7 mouse cellular contexts compared by ENCODE assay signal in the genomic region with DNA sequence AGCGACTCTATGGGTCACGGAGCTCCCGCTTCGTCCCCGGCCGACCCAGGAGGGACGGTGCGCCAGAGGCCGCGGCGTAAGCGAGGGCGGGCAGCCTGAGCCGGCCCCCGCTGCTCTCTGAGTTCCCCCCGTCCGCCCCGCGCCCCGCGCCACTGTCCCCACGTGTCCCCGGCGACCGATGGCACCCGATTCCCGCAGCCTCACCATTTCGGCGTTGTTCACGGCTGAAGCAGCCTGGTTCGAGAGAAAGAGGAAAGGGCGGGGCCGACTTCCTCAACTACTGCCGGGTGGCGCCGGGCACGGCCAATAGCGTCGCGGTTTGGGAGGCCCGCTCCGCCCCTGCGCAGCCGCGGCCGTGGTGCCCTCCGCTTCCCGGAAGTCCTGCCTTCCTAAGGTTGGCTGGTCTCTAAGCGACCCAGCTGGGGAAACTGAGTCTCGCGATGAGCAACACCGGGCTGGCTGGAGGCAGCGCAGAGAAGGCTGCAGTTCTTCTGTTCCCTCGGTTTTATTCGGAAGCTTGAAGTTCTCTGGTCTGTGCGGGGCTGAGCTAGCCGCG. TPM values are rescaled to one million over a fixed set of nuclear protein-coding genes. Genes with fewer than 3 reads are reported as not detected.
DNase-seq lines count a peak whose midpoint lies in the region; ATAC-seq and TF ChIP-seq lines count a peak whose summit lies in the region.

A gene (plus strand): TSS at position 469 of the 556 bp plus-strand sequence.

- peak within 1 kb of the TSS; percentile 83 for H3K4me3 ChIP-seq in embryonic facial prominence, embryonic 12.5 days
- peak within 1 kb of the TSS; percentile 79 for H3K4me3 ChIP-seq in kidney, adult 2 months (ENCODE audit: insufficient read depth, low read depth, low read length)
- H3K4me3 ChIP-seq in limb, embryonic 12.5 days (replicated peaks): peak within 1 kb of the TSS; percentile 82
- peak within 1 kb of the TSS; percentile 86 for H3K4me3 ChIP-seq in midbrain, embryonic 15.5 days
- H3K4me3 ChIP-seq in spleen, adult 2 months (ENCODE audit: extremely low read depth, insufficient read depth, insufficient read length): peak within 1 kb of the TSS; percentile 96

- no peaks in the 10 kb centered on the region for H3K27me3 ChIP-seq in embryonic facial prominence, embryonic 12.5 days
- no peaks in the 10 kb centered on the region for H3K27me3 ChIP-seq in kidney, adult 2 months (replicated peaks; ENCODE audit: control insufficient read depth, insufficient read depth, low read length)
- no peaks in the 10 kb centered on the region for H3K27me3 ChIP-seq in limb, embryonic 12.5 days
- H3K27me3 ChIP-seq in midbrain, embryonic 15.5 days (replicated peaks): no peaks in the 10 kb centered on the region
- no peaks in the 10 kb centered on the region for H3K27me3 ChIP-seq in spleen, adult 2 months (ENCODE audit: control insufficient read depth, insufficient read depth, low read length)

- peak within 1 kb of the TSS; percentile 91 for H3K27ac ChIP-seq in embryonic facial prominence, embryonic 12.5 days
- peak within 1 kb of the TSS; percentile 22; the same call in 1 of the 2 replicates for H3K27ac ChIP-seq in kidney, adult 2 months (ENCODE audit: insufficient read depth, low read depth, low read length)
- H3K27ac ChIP-seq in limb, embryonic 12.5 days: peak within 1 kb of the TSS; percentile 92
- H3K27ac ChIP-seq in midbrain, embryonic 15.5 days: peak within 1 kb of the TSS; percentile 89
- H3K27ac ChIP-seq in spleen, adult 2 months (ENCODE audit: insufficient read depth, low read length): peak within 1 kb of the TSS; percentile 67

- no peaks in the 10 kb centered on the region for H3K9me3 ChIP-seq in embryonic facial prominence, embryonic 12.5 days
- H3K9me3 ChIP-seq in limb, embryonic 12.5 days: no peaks in the 10 kb centered on the region
- H3K9me3 ChIP-seq in midbrain, embryonic 15.5 days: no peaks in the 10 kb centered on the region

- peaks cover 40% of the 10 kb centered on the region for H3K36me3 ChIP-seq in embryonic facial prominence, embryonic 12.5 days
- no peaks in the 10 kb centered on the region; the same call in 1 of the 2 replicates for H3K36me3 ChIP-seq in kidney, adult 2 months (ENCODE audit: control insufficient read depth, insufficient read depth, low read length)
- peaks cover 39% of the 10 kb centered on the region for H3K36me3 ChIP-seq in limb, embryonic 12.5 days
- peaks cover 24% of the 10 kb centered on the region for H3K36me3 ChIP-seq in midbrain, embryonic 15.5 days (replicated peaks)
- H3K36me3 ChIP-seq in spleen, adult 2 months (ENCODE audit: control insufficient read depth, insufficient read depth, low read length): peaks cover 22% of the 10 kb centered on the region

- H3K9ac ChIP-seq in embryonic facial prominence, embryonic 12.5 days: peak within 1 kb of the TSS; percentile 94
- peak within 1 kb of the TSS; percentile 90 for H3K9ac ChIP-seq in limb, embryonic 12.5 days (replicated peaks)
- H3K9ac ChIP-seq in midbrain, embryonic 15.5 days: peak within 1 kb of the TSS; percentile 88

- peak; percentile 84 for ATAC-seq in embryonic facial prominence, embryonic 12.5 days (ENCODE audit: insufficient number of reproducible peaks, insufficient read depth, low FRiP score, low TSS enrichment)
- ATAC-seq in limb, embryonic 12.5 days (ENCODE audit: insufficient number of reproducible peaks, insufficient read depth, low FRiP score, low TSS enrichment, low read depth): peak; percentile 85
- ATAC-seq in midbrain, embryonic 15.5 days (replicated peaks): peak; percentile 89

- under 1% methylated on average over 58 of the region's 58 CpGs for WGBS in embryonic facial prominence, embryonic 12.5 days
- WGBS in kidney, adult 2 months: under 1% methylated on average over 58 of the region's 58 CpGs
- WGBS in limb, embryonic 12.5 days: 0% methylated on average over 58 of the region's 58 CpGs
- under 1% methylated on average over 57 of the region's 58 CpGs for WGBS in midbrain, embryonic 15.5 days
- under 1% methylated on average over 58 of the region's 58 CpGs for WGBS in spleen, adult 2 months

- peak; percentile 6 for TF ChIP-seq POLR2A in kidney, adult 2 months (IDR thresholded peaks at IDR 0.05; ENCODE audit: low read depth, low read length)
- peak; percentile 60 for TF ChIP-seq POLR2A in spleen, adult 2 months (IDR thresholded peaks at IDR 0.05; ENCODE audit: low read depth, low read length)

- no peak for TF ChIP-seq CTCF in kidney, adult 2 months (conservative IDR thresholded peaks at IDR 0.05; ENCODE audit: insufficient read depth, insufficient read length, low read depth, low read length)
- no peak for TF ChIP-seq CTCF in spleen, adult 2 months (IDR thresholded peaks at IDR 0.05; ENCODE audit: extremely low read depth, insufficient read depth, insufficient read length, insufficient replicate concordance)

- DNase-seq in adrenal gland, postnatal 25 days: peak; percentile 94
- peak; percentile 93 to 95 for DNase-seq in heart, adult 18-20 months
- DNase-seq in kidney, adult 2 months: peak; percentile 95
- peak; percentile 83 to 89 for DNase-seq in spleen, adult 2 months (ENCODE audit: low read depth in 1 of 2, low spot score in 2 of 2)

- H3K4me2 ChIP-seq in embryonic facial prominence, embryonic 12.5 days (replicated peaks): peak within 1 kb of the TSS; percentile 91
- H3K4me2 ChIP-seq in limb, embryonic 12.5 days: peak within 1 kb of the TSS; percentile 94
- peak within 1 kb of the TSS; percentile 89 for H3K4me2 ChIP-seq in midbrain, embryonic 15.5 days

- peaks cover 38% of the 10 kb centered on the region for H3K4me1 ChIP-seq in embryonic facial prominence, embryonic 12.5 days
- H3K4me1 ChIP-seq in kidney, adult 2 months (ENCODE audit: control insufficient read depth, insufficient read depth, low read length): peaks cover 24% of the 10 kb centered on the region
- peaks cover 42% of the 10 kb centered on the region for H3K4me1 ChIP-seq in limb, embryonic 12.5 days (replicated peaks)
- peaks cover 53% of the 10 kb centered on the region for H3K4me1 ChIP-seq in midbrain, embryonic 15.5 days
- H3K4me1 ChIP-seq in spleen, adult 2 months (ENCODE audit: control insufficient read depth, insufficient read depth, insufficient read length): peaks cover 17% of the 10 kb centered on the region; the same call in 1 of the 2 replicates

RNA-seq across cellular contexts. Expression of the gene that starts here (rescaled TPM):
- 71.2 and 78.8 TPM in 2 replicates for total RNA-seq in adrenal gland, postnatal 25 days (2021)
- 120 and 122 TPM in 2 replicates for polyA plus RNA-seq in embryonic facial prominence, embryonic 12.5 days (2016; fragmentation: Nextera tagmentation; extraction: Ambion mirVana)
- total RNA-seq in heart, adult 18-20 months (2021): 100 to 1,000 TPM in 1 of 2 experiments, 10 to 100 TPM in 1; 96.6 to 115 TPM
- polyA plus RNA-seq in kidney, adult 2 months (2012; rRNA removed): 31.6 and 34.4 TPM in 2 replicates
- polyA plus RNA-seq in limb, embryonic 12.5 days (2016; fragmentation: Nextera tagmentation; extraction: Ambion mirVana): 111 and 118 TPM in 2 replicates
- polyA plus RNA-seq in midbrain, embryonic 15.5 days (2015; fragmentation: Nextera tagmentation; extraction: Ambion mirVana): 129 and 136 TPM in 2 replicates
- polyA plus RNA-seq in spleen, adult 2 months (2012; rRNA removed): 51.0 and 82.0 TPM in 2 replicates

Comparison
In these comparisons a context has a peak if more than half of its experiments do, and no peak if none do; other contexts are left out.
1. Peak in every context shown above with its lines: DNase-seq, ATAC-seq, H3K4me3 ChIP-seq and H3K27ac ChIP-seq.
2. H3K27ac ChIP-seq: peak in every context shown above with its lines; median percentile 92 in limb, embryonic 12.5 days; 91 in embryonic facial prominence, embryonic 12.5 days; 89 in midbrain, embryonic 15.5 days; 67 in spleen, adult 2 months; 22 in kidney, adult 2 months.